Mouse (Mus musculus) intestine, embryonic 14.5 days (tissue): Measurements from ENCODE around the gene Zbp1. TPM values are rescaled to one million over a fixed set of nuclear protein-coding genes. Genes with fewer than 3 reads are reported as not detected.

Experiments
- ATAC-seq: fragments of 200-750 bp; cut with Nextera tagmentation; replicated peaks from 2 replicates; pipeline ENCODE4 v1.8.0; 2017; ENCODE audit warnings: low read depth, moderate number of reproducible peaks, moderate TSS enrichment, moderate library complexity; ENCODE audit not compliant: low FRiP score, low TSS enrichment
- DNase-seq: peaks from one replicate; pipeline ENCODE4 v3.0.0-alpha.2; 2018; ENCODE audit warnings: low spot score
- H3K27ac ChIP-seq: fragments of 300-500 bp; sonication (generic); 2 replicates; pipeline ENCODE4 v1.5.1; 2014; ENCODE audit warnings: low read depth, mild to moderate bottlenecking, control low read depth
- H3K27me3 ChIP-seq: fragments of 300-500 bp; sonication (generic); replicated peaks from 2 replicates; pipeline ENCODE4 v1.6.1; 2014; ENCODE audit warnings: low read length, control low read depth; ENCODE audit not compliant: control insufficient read depth, insufficient read depth
- H3K36me3 ChIP-seq: fragments of 300-500 bp; sonication (generic); 2 replicates; pipeline ENCODE4 v1.6.1; 2014; ENCODE audit warnings: low read length, control low read depth; ENCODE audit not compliant: control insufficient read depth, insufficient read depth
- H3K4me1 ChIP-seq: fragments of 300-500 bp; sonication (generic); replicated peaks from 2 replicates; pipeline ENCODE4 v1.6.1; 2014; ENCODE audit warnings: low read length, control low read depth, mixed read lengths; ENCODE audit not compliant: control insufficient read depth, insufficient read depth
- H3K4me2 ChIP-seq: fragments of 300-500 bp; sonication (generic); 2 replicates; pipeline ENCODE4 v1.6.1; 2014; ENCODE audit warnings: low read length
- H3K4me3 ChIP-seq: fragments of 300-500 bp; sonication (generic); 2 replicates; pipeline ENCODE4 v1.5.1; 2014; ENCODE audit warnings: low read depth, low read length, control low read depth, mixed read lengths
- H3K9ac ChIP-seq: fragments of 300-500 bp; sonication (generic); 2 replicates; pipeline ENCODE4 v1.6.1; 2014; ENCODE audit warnings: mild to moderate bottlenecking, low read length
- H3K9me3 ChIP-seq: fragments of 300-500 bp; sonication (generic); 2 replicates; pipeline ENCODE4 v1.6.1; 2016; ENCODE audit warnings: low read length, control low read depth; ENCODE audit not compliant: control insufficient read depth
- WGBS: fragments of 180-500 bp; shearing (Covaris S2); extraction: QIAGEN DNeasy Blood & Tissue Kit; methylation state at CpG from one replicate; pipeline ENCODE4 v1.1.7; 2014; 5-methylcytosine and 5-hydroxymethylcytosine counted together
- polyA plus RNA-seq: library from polyadenylated mRNA; unstranded; fragments of >200 nt; fragmentation: Nextera tagmentation; extraction: Ambion mirVana; gene quantifications from 2 replicates; pipeline ENCODE4 v1.2.1, GENCODE M21; 2014

Zbp1 gene
- polyA plus RNA-seq, 1 experiment from 2014 or later = 0.65 TPM

GRCm38 (mm10) chr2:173217246-173217645 is 1.5 kb downstream of the Zbp1 start:
- 0 out of 2 replicates have a peak, but pooled peaks cover 5% of the 10 kb centered on the region for H3K9me3 ChIP-seq
- no peak for ATAC-seq
- WGBS = 71% methylated on average over 3 of the region's 3 CpGs
- no peak overlapping the region for H3K4me3 ChIP-seq
- DNase-seq = no peak
- no peak overlapping the region for H3K9ac ChIP-seq
- H3K4me2 ChIP-seq = no peak overlapping the region
- no peak overlapping the region for H3K27ac ChIP-seq
- no peaks in the 10 kb centered on the region for H3K36me3 ChIP-seq
- peaks cover 7% of the 10 kb centered on the region; the same call in 1 of the 2 replicates for H3K4me1 ChIP-seq
- H3K27me3 ChIP-seq = no peaks in the 10 kb centered on the region

GRCm38 (mm10) chr2:173216840-173217239 is 1.9 kb downstream of the Zbp1 start:
- ATAC-seq = no peak
- Histone ChIP-seq H3K9ac (no peak overlapping the region), H3K4me3 (no peak overlapping the region), H3K27ac (no peak overlapping the region), H3K4me2 (no peak overlapping the region), H3K4me1 (peaks cover 7% of the 10 kb centered on the region; the same call in 1 of the 2 replicates), H3K27me3 (no peaks in the 10 kb centered on the region), H3K9me3 (0 out of 2 replicates have a peak, but pooled peaks cover 5% of the 10 kb centered on the region), H3K36me3 (no peaks in the 10 kb centered on the region)
- WGBS = 93% methylated on average over 7 of the region's 7 CpGs
- DNase-seq = peak; percentile 33

- Histone ChIP-seq H3K9ac (no peak overlapping the region), H3K9me3 (0 out of 2 replicates have a peak, but pooled peaks cover 5% of the 10 kb centered on the region), H3K4me2 (no peak overlapping the region), H3K27me3 (no peaks in the 10 kb centered on the region), H3K36me3 (no peaks in the 10 kb centered on the region), H3K4me1 (no peaks in the 10 kb centered on the region), H3K27ac (no peak overlapping the region), H3K4me3 (no peak overlapping the region)
- ATAC-seq (no peak), DNase-seq (peak; percentile 46)
- 76% methylated on average over 4 of the region's 4 CpGs for WGBS
Observed at GRCm38 (mm10) chr2:173212227-173212626, 6.5 kb downstream of the Zbp1 start.

- 94% methylated on average over 7 of the region's 7 CpGs for WGBS
- DNase-seq = peak; percentile 50
Observed at GRCm38 (mm10) chr2:173209091-173209815, 9.5 kb downstream of the Zbp1 start.

GRCm38 (mm10) chr2:173207051-173207450 is 11.7 kb downstream of the Zbp1 start:
- no peaks in the 10 kb centered on the region for H3K27me3 ChIP-seq
- DNase-seq (no peak), ATAC-seq (no peak)
- H3K4me1 ChIP-seq = no peaks in the 10 kb centered on the region
- H3K9me3 ChIP-seq = no peaks in the 10 kb centered on the region
- WGBS = 94% methylated on average over 3 of the region's 3 CpGs
- no peak overlapping the region for H3K9ac ChIP-seq
- H3K36me3 ChIP-seq = no peaks in the 10 kb centered on the region
- H3K4me2 ChIP-seq = no peak overlapping the region
- H3K4me3 ChIP-seq = no peak overlapping the region
- no peak overlapping the region for H3K27ac ChIP-seq

More at GRCm38 (mm10) chr2:173209091-173209815, 9.5 kb downstream of the Zbp1 start:
- Histone ChIP-seq H3K27me3 (no peaks in the 10 kb centered on the region), H3K36me3 (no peaks in the 10 kb centered on the region), H3K27ac (no peak overlapping the region), H3K4me2 (no peak overlapping the region), H3K9ac (no peak overlapping the region), H3K4me3 (no peak overlapping the region), H3K9me3 (0 out of 2 replicates have a peak, but pooled peaks cover 2% of the 10 kb centered on the region), H3K4me1 (no peaks in the 10 kb centered on the region)
- no peak for ATAC-seq

- 92% methylated on average over 14 of the region's 14 CpGs for WGBS
Observed at GRCm38 (mm10) chr2:173205563-173206099, 13.1 kb downstream of the Zbp1 start.

GRCm38 (mm10) chr2:173204671-173205070 is 14.1 kb downstream of the Zbp1 start:
- no peaks in the 10 kb centered on the region for H3K9me3 ChIP-seq
- H3K27me3 ChIP-seq = no peaks in the 10 kb centered on the region
- DNase-seq (peak; percentile 38), ATAC-seq (no peak)
- no peak overlapping the region for H3K9ac ChIP-seq
- no peak overlapping the region for H3K27ac ChIP-seq
- H3K4me1 ChIP-seq = no peaks in the 10 kb centered on the region
- WGBS = 50% methylated on average over 4 of the region's 4 CpGs
- no peaks in the 10 kb centered on the region for H3K36me3 ChIP-seq
- no peak overlapping the region for H3K4me2 ChIP-seq
- H3K4me3 ChIP-seq = no peak overlapping the region

More at GRCm38 (mm10) chr2:173205563-173206099, 13.1 kb downstream of the Zbp1 start:
- no peak overlapping the region for H3K4me2 ChIP-seq
- no peaks in the 10 kb centered on the region for H3K9me3 ChIP-seq
- peak; percentile 45 for DNase-seq
- H3K4me3 ChIP-seq = no peak overlapping the region
- no peaks in the 10 kb centered on the region for H3K36me3 ChIP-seq
- H3K27ac ChIP-seq = no peak overlapping the region
- H3K9ac ChIP-seq = no peak overlapping the region
- H3K4me1 ChIP-seq = no peaks in the 10 kb centered on the region
- no peaks in the 10 kb centered on the region for H3K27me3 ChIP-seq
- ATAC-seq = no peak

GRCm38 (mm10) chr2:173203726-173204125 is 15.0 kb downstream of the Zbp1 start:
- no peaks in the 10 kb centered on the region for H3K9me3 ChIP-seq
- no peak overlapping the region for H3K27ac ChIP-seq
- H3K4me3 ChIP-seq = no peak overlapping the region
- no peak for DNase-seq
- no peak overlapping the region for H3K9ac ChIP-seq
- no peaks in the 10 kb centered on the region for H3K4me1 ChIP-seq
- ATAC-seq = no peak
- H3K27me3 ChIP-seq = no peaks in the 10 kb centered on the region
- WGBS = 88% methylated on average over 3 of the region's 3 CpGs
- H3K4me2 ChIP-seq = no peak overlapping the region
- no peaks in the 10 kb centered on the region for H3K36me3 ChIP-seq
